Mouse (Mus musculus): ENCODE results near the gene Olfr625-ps1. TPM values are rescaled to one million over a fixed set of nuclear protein-coding genes. Genes with fewer than 3 reads are reported as not detected.

Gene Olfr625-ps1
- not detected for polyA plus RNA-seq (2014; fragmentation: Illumina TruSeq; extraction: RNeasy Lipid Tissue Mini Kit (QIAGEN cat#74804); ENCODE audit: low replicate concordance)

DNA sequence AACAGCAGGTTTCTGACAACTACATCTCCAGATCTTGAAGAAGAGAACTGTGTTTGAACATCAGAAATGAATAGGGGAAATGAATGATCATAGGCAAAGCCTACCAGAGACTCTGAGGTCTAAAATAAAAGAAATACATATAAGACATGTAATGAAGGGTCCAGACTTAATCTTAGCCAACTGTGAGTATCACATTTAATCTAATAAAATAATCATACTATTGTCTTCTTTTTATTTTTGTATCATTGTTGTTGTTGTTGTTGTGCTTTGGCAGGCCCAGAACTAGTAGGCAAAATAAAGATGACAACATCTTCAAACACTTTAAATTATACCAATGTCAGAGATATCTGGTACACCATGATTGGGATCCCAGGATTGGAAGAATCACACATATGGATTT, at the start of gene Olfr625-ps1:
TSS of gene Olfr625-ps1 (plus strand) at position 301 of the 400 bp plus-strand sequence.

DNA sequence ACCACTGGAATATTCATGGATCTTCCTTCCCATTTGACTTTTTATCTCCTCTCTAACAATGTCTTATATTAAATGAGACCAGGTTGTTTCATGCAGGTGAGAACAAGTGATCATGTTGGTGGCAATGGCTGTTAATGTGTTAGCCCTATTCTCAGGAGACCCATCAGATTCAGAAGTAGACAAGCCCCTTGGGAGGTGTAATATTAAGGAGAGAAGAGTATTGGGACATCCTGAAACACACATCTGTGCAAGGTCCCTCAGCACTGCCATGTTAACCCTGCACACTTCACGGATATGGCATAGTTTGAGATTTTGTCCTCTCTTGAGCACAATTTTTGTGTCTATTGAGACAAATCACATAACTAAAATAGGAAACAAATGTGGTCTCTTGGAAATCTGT, 39.9 kb upstream of the Olfr625-ps1 start, which contains the start of gene Olfr622:
TSS of gene Olfr622 (minus strand) at position 101 of the 400 bp plus-strand sequence.

DNA sequence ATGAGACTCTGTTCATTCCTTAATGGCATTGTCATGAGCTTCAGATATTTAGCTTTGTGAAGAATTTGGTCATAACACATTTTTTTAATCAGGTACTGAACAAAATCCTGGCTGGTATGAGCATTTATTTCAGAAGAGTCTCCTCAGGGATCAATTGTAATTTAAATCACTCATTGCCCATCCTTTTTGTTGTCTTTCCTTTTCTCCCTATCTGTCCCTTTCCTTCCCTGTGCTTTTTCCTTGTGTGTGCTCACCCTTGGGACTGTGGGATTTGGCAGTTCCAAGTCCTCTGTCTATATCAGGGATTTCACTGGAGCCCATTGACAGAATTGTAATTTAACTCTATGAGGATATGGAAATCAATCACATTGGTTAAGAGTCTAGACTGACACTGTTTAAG, 18.9 kb upstream of the Olfr625-ps1 start, which contains the start of gene Olfr623:
TSS of gene Olfr623 (minus strand) at position 101 of the 400 bp plus-strand sequence.

GRCm38 (mm10) chr7:103671091-103671490, 11.4 kb upstream of the Olfr625-ps1 start, which contains the start of gene Olfr624:
Olfr624 (minus strand) TSS chr7:103671191.

DNA sequence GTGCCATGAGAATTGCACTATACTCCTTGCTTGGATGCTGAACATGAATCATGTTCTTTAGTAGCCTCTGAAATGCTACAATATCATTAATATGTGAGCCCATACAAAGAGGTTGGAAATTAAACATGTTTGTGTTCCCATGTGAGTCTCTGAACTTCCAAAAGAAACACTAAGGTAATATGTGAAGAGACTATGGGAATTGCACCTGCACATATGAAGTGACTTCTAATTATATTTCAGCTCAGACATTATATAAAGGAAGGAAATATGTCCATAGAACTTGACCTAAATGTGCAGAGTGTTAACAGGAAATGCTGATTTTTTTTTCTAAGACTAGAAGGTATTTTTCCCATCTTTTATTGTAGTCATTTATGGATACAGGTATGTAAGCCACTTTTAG, 31.9 kb downstream of the Olfr625-ps1 start, which contains the start of gene Olfr243:
TSS of gene Olfr243 (plus strand) at position 301 of the 400 bp plus-strand sequence.

GRCm38 (mm10) chr7:103730074-103730473, 47.6 kb downstream of the Olfr625-ps1 start, which contains the start of gene Olfr628:
Olfr628 (plus strand) TSS chr7:103730374.

Other genes with a start within 250 kb of the Olfr625-ps1 start
- not detected for gene Olfr605, start 237.3 kb upstream of the Olfr625-ps1 start, polyA plus RNA-seq (2014; fragmentation: Illumina TruSeq; extraction: RNeasy Lipid Tissue Mini Kit (QIAGEN cat#74804); ENCODE audit: low replicate concordance)
- gene Olfr606, start 233.7 kb upstream of the Olfr625-ps1 start, polyA plus RNA-seq (2014; fragmentation: Illumina TruSeq; extraction: RNeasy Lipid Tissue Mini Kit (QIAGEN cat#74804); ENCODE audit: low replicate concordance), result not detected
- gene Olfr607, start 218.6 kb upstream of the Olfr625-ps1 start, polyA plus RNA-seq (2014; fragmentation: Illumina TruSeq; extraction: RNeasy Lipid Tissue Mini Kit (QIAGEN cat#74804); ENCODE audit: low replicate concordance), result not detected
- not detected for gene Olfr608, start 212.8 kb upstream of the Olfr625-ps1 start, polyA plus RNA-seq (2014; fragmentation: Illumina TruSeq; extraction: RNeasy Lipid Tissue Mini Kit (QIAGEN cat#74804); ENCODE audit: low replicate concordance)
- gene Olfr609, start 184.7 kb upstream of the Olfr625-ps1 start, polyA plus RNA-seq (2014; fragmentation: Illumina TruSeq; extraction: RNeasy Lipid Tissue Mini Kit (QIAGEN cat#74804); ENCODE audit: low replicate concordance), result not detected
- gene Olfr610, start 170.6 kb upstream of the Olfr625-ps1 start, polyA plus RNA-seq (2014; fragmentation: Illumina TruSeq; extraction: RNeasy Lipid Tissue Mini Kit (QIAGEN cat#74804); ENCODE audit: low replicate concordance), result not detected
- gene Olfr611, start 161.9 kb upstream of the Olfr625-ps1 start, polyA plus RNA-seq (2014; fragmentation: Illumina TruSeq; extraction: RNeasy Lipid Tissue Mini Kit (QIAGEN cat#74804); ENCODE audit: low replicate concordance), result not detected
- not detected for gene Olfr612, start 140.0 kb upstream of the Olfr625-ps1 start, polyA plus RNA-seq (2014; fragmentation: Illumina TruSeq; extraction: RNeasy Lipid Tissue Mini Kit (QIAGEN cat#74804); ENCODE audit: low replicate concordance)
- not detected for gene Olfr613, start 134.6 kb upstream of the Olfr625-ps1 start, polyA plus RNA-seq (2014; fragmentation: Illumina TruSeq; extraction: RNeasy Lipid Tissue Mini Kit (QIAGEN cat#74804); ENCODE audit: low replicate concordance)
- not detected for gene Olfr615, start 126.6 kb upstream of the Olfr625-ps1 start, polyA plus RNA-seq (2014; fragmentation: Illumina TruSeq; extraction: RNeasy Lipid Tissue Mini Kit (QIAGEN cat#74804); ENCODE audit: low replicate concordance)
- gene Olfr616, start 113.6 kb upstream of the Olfr625-ps1 start, polyA plus RNA-seq (2014; fragmentation: Illumina TruSeq; extraction: RNeasy Lipid Tissue Mini Kit (QIAGEN cat#74804); ENCODE audit: low replicate concordance), result not detected
- not detected for gene Olfr617, start 109.7 kb upstream of the Olfr625-ps1 start, polyA plus RNA-seq (2014; fragmentation: Illumina TruSeq; extraction: RNeasy Lipid Tissue Mini Kit (QIAGEN cat#74804); ENCODE audit: low replicate concordance)
- not detected for gene Olfr618, start 92.6 kb upstream of the Olfr625-ps1 start, polyA plus RNA-seq (2014; fragmentation: Illumina TruSeq; extraction: RNeasy Lipid Tissue Mini Kit (QIAGEN cat#74804); ENCODE audit: low replicate concordance)
- not detected for gene Olfr619, start 82.1 kb upstream of the Olfr625-ps1 start, polyA plus RNA-seq (2014; fragmentation: Illumina TruSeq; extraction: RNeasy Lipid Tissue Mini Kit (QIAGEN cat#74804); ENCODE audit: low replicate concordance)
- gene Olfr620, start 70.2 kb upstream of the Olfr625-ps1 start, polyA plus RNA-seq (2014; fragmentation: Illumina TruSeq; extraction: RNeasy Lipid Tissue Mini Kit (QIAGEN cat#74804); ENCODE audit: low replicate concordance), result not detected
- not detected for gene Olfr622, start 40.0 kb upstream of the Olfr625-ps1 start, polyA plus RNA-seq (2014; fragmentation: Illumina TruSeq; extraction: RNeasy Lipid Tissue Mini Kit (QIAGEN cat#74804); ENCODE audit: low replicate concordance)
- not detected for gene Olfr623, start 19.0 kb upstream of the Olfr625-ps1 start, polyA plus RNA-seq (2014; fragmentation: Illumina TruSeq; extraction: RNeasy Lipid Tissue Mini Kit (QIAGEN cat#74804); ENCODE audit: low replicate concordance)
- gene Olfr624, start 11.5 kb upstream of the Olfr625-ps1 start, polyA plus RNA-seq (2014; fragmentation: Illumina TruSeq; extraction: RNeasy Lipid Tissue Mini Kit (QIAGEN cat#74804); ENCODE audit: low replicate concordance), result 0.78 TPM
- gene Olfr243, start 32.0 kb downstream of the Olfr625-ps1 start, polyA plus RNA-seq (2014; fragmentation: Illumina TruSeq; extraction: RNeasy Lipid Tissue Mini Kit (QIAGEN cat#74804); ENCODE audit: low replicate concordance), result not detected
- gene Olfr628, start 47.7 kb downstream of the Olfr625-ps1 start, polyA plus RNA-seq (2014; fragmentation: Illumina TruSeq; extraction: RNeasy Lipid Tissue Mini Kit (QIAGEN cat#74804); ENCODE audit: low replicate concordance), result not detected
- gene Olfr629, start 62.2 kb downstream of the Olfr625-ps1 start, polyA plus RNA-seq (2014; fragmentation: Illumina TruSeq; extraction: RNeasy Lipid Tissue Mini Kit (QIAGEN cat#74804); ENCODE audit: low replicate concordance), result not detected
- gene Olfr630, start 74.6 kb downstream of the Olfr625-ps1 start, polyA plus RNA-seq (2014; fragmentation: Illumina TruSeq; extraction: RNeasy Lipid Tissue Mini Kit (QIAGEN cat#74804); ENCODE audit: low replicate concordance), result not detected
- not detected for gene Olfr69, start 88.9 kb downstream of the Olfr625-ps1 start, polyA plus RNA-seq (2014; fragmentation: Illumina TruSeq; extraction: RNeasy Lipid Tissue Mini Kit (QIAGEN cat#74804); ENCODE audit: low replicate concordance)
- not detected for gene Olfr68, start 97.0 kb downstream of the Olfr625-ps1 start, polyA plus RNA-seq (2014; fragmentation: Illumina TruSeq; extraction: RNeasy Lipid Tissue Mini Kit (QIAGEN cat#74804); ENCODE audit: low replicate concordance)
- not detected for gene Olfr67, start 109.1 kb downstream of the Olfr625-ps1 start, polyA plus RNA-seq (2014; fragmentation: Illumina TruSeq; extraction: RNeasy Lipid Tissue Mini Kit (QIAGEN cat#74804); ENCODE audit: low replicate concordance)
- gene Hbb-bt, start 131.3 kb downstream of the Olfr625-ps1 start, polyA plus RNA-seq (2014; fragmentation: Illumina TruSeq; extraction: RNeasy Lipid Tissue Mini Kit (QIAGEN cat#74804); ENCODE audit: low replicate concordance), result 1.4 TPM
- 17.2 TPM for gene Hbb-bs, start 145.4 kb downstream of the Olfr625-ps1 start, polyA plus RNA-seq (2014; fragmentation: Illumina TruSeq; extraction: RNeasy Lipid Tissue Mini Kit (QIAGEN cat#74804); ENCODE audit: low replicate concordance)
- not detected for gene Hbb-bh2, start 157.8 kb downstream of the Olfr625-ps1 start, polyA plus RNA-seq (2014; fragmentation: Illumina TruSeq; extraction: RNeasy Lipid Tissue Mini Kit (QIAGEN cat#74804); ENCODE audit: low replicate concordance)
- gene Hbb-bh1, start 160.4 kb downstream of the Olfr625-ps1 start, polyA plus RNA-seq (2014; fragmentation: Illumina TruSeq; extraction: RNeasy Lipid Tissue Mini Kit (QIAGEN cat#74804); ENCODE audit: low replicate concordance), result not detected
- gene Hbb-y, start 170.5 kb downstream of the Olfr625-ps1 start, polyA plus RNA-seq (2014; fragmentation: Illumina TruSeq; extraction: RNeasy Lipid Tissue Mini Kit (QIAGEN cat#74804); ENCODE audit: low replicate concordance), result not detected
- gene Olfr66, start 203.5 kb downstream of the Olfr625-ps1 start, polyA plus RNA-seq (2014; fragmentation: Illumina TruSeq; extraction: RNeasy Lipid Tissue Mini Kit (QIAGEN cat#74804); ENCODE audit: low replicate concordance), result not detected
- not detected for gene Olfr64, start 211.8 kb downstream of the Olfr625-ps1 start, polyA plus RNA-seq (2014; fragmentation: Illumina TruSeq; extraction: RNeasy Lipid Tissue Mini Kit (QIAGEN cat#74804); ENCODE audit: low replicate concordance)
- gene Olfr65, start 220.8 kb downstream of the Olfr625-ps1 start, polyA plus RNA-seq (2014; fragmentation: Illumina TruSeq; extraction: RNeasy Lipid Tissue Mini Kit (QIAGEN cat#74804); ENCODE audit: low replicate concordance), result not detected
- not detected for gene Olfr631, start 246.1 kb downstream of the Olfr625-ps1 start, polyA plus RNA-seq (2014; fragmentation: Illumina TruSeq; extraction: RNeasy Lipid Tissue Mini Kit (QIAGEN cat#74804); ENCODE audit: low replicate concordance)